Mouse (Mus musculus) cortical plate, adult 2 months (tissue): Measurements from ENCODE around the gene Alpi. TPM values are rescaled to one million over a fixed set of nuclear protein-coding genes. Genes with fewer than 3 reads are reported as not detected.

Experiments
- H3K27ac ChIP-seq: fragments of 200-500 bp; 2 replicates; pipeline ENCODE4 v1.5.1; 2012; ENCODE audit warnings: low read length, control low read depth, inconsistent platforms; ENCODE audit not compliant: insufficient read depth
- H3K4me1 ChIP-seq: fragments of 200-500 bp; 2 replicates; pipeline ENCODE4 v1.6.1; 2011; ENCODE audit warnings: low read length; ENCODE audit not compliant: control insufficient read depth, insufficient read depth
- H3K4me3 ChIP-seq: fragments of 200-500 bp; 2 replicates; pipeline ENCODE4 v1.5.1; 2011; ENCODE audit warnings: mild to moderate bottlenecking, low read length, control low read depth; ENCODE audit not compliant: insufficient read depth
- CTCF ChIP-seq: fragments of 200-500 bp; IDR thresholded peaks from 2 replicates; pipeline ENCODE4 v1.5.1; 2011; ENCODE audit warnings: mild to moderate bottlenecking, control low read depth, low read length; ENCODE audit not compliant: insufficient read depth; ENCODE audit errors: extremely low read depth
- POLR2A ChIP-seq: fragments of 200-500 bp; IDR thresholded peaks from 2 replicates; pipeline ENCODE4 v1.6.1; 2011; ENCODE audit warnings: mild to moderate bottlenecking, low read length, control low read depth; ENCODE audit not compliant: insufficient read depth; ENCODE audit errors: extremely low read depth
- polyA plus RNA-seq: library from polyadenylated mRNA; depleted of rRNA; stranded (reverse); fragments of >200 nt; gene quantifications from 2 replicates; pipeline ENCODE4 v1.2.3, GENCODE M21; 2012

Gene Alpi
- polyA plus RNA-seq, 1 experiment, result not detected

- Histone ChIP-seq H3K4me3 (no peak overlapping the region), H3K27ac (no peak overlapping the region), H3K4me1 (no peaks in the 10 kb centered on the region)
- no peak for TF ChIP-seq CTCF
- no peak for TF ChIP-seq POLR2A
Observed at GRCm38 (mm10) chr1:87111719-87112354, 10.4 kb upstream of the Alpi start.

GRCm38 (mm10) chr1:87108564-87108963 is 7.2 kb upstream of the Alpi start:
- Histone ChIP-seq H3K27ac (no peak overlapping the region), H3K4me3 (no peak overlapping the region), H3K4me1 (no peaks in the 10 kb centered on the region)
- TF ChIP-seq POLR2A (no peak), CTCF (no peak)

- no peaks in the 10 kb centered on the region for H3K4me1 ChIP-seq
- TF ChIP-seq POLR2A, result no peak
- TF ChIP-seq CTCF, result no peak
- H3K4me3 ChIP-seq, result no peak overlapping the region
Observed at GRCm38 (mm10) chr1:87106536-87106935, 5.1 kb upstream of the Alpi start.

GRCm38 (mm10) chr1:87103936-87104335 is 2.5 kb upstream of the Alpi start:
- TF ChIP-seq POLR2A (no peak), CTCF (no peak)
- no peaks in the 10 kb centered on the region for H3K4me1 ChIP-seq
- H3K4me3 ChIP-seq, result no peak overlapping the region
- H3K27ac ChIP-seq, result no peak overlapping the region

More at GRCm38 (mm10) chr1:87106536-87106935, 5.1 kb upstream of the Alpi start:
- no peak overlapping the region for H3K27ac ChIP-seq

GRCm38 (mm10) chr1:87102114-87102513 is 708 bp upstream of the Alpi start:
- TF ChIP-seq CTCF, result no peak
- TF ChIP-seq POLR2A, result no peak
- H3K27ac ChIP-seq, result no peak overlapping the region
- H3K4me1 ChIP-seq, result no peaks in the 10 kb centered on the region
- no peak overlapping the region for H3K4me3 ChIP-seq

- no peak for TF ChIP-seq POLR2A
- TF ChIP-seq CTCF, result 0 out of 2 replicates have a peak, but pooled peaks have one; percentile 16
Observed at GRCm38 (mm10) chr1:87098358-87098975, 2.9 kb downstream of the Alpi start.

GRCm38 (mm10) chr1:87095642-87096041 is 5.8 kb downstream of the Alpi start:
- TF ChIP-seq POLR2A (no peak), CTCF (no peak)

More at GRCm38 (mm10) chr1:87098358-87098975, 2.9 kb downstream of the Alpi start:
- Histone ChIP-seq H3K27ac (no peak overlapping the region), H3K4me3 (no peak overlapping the region), H3K4me1 (no peaks in the 10 kb centered on the region)

GRCm38 (mm10) chr1:87089828-87090227 is 11.6 kb downstream of the Alpi start, which contains the start of gene Alppl2:
Gene Alppl2, minus strand, starts transcription at chr1:87089928.
- TF ChIP-seq POLR2A, result no peak
- no peak for TF ChIP-seq CTCF
- Histone ChIP-seq H3K4me3 (no peak within 1 kb of the TSS), H3K27ac (no peak within 1 kb of the TSS), H3K4me1 (no peaks in the 10 kb centered on the region)

More at GRCm38 (mm10) chr1:87095642-87096041, 5.8 kb downstream of the Alpi start:
- no peaks in the 10 kb centered on the region for H3K4me1 ChIP-seq
- H3K27ac ChIP-seq, result no peak overlapping the region
- no peak overlapping the region for H3K4me3 ChIP-seq

GRCm38 (mm10) chr1:87089251-87089650 is 12.2 kb downstream of the Alpi start:
- Histone ChIP-seq H3K27ac (no peak overlapping the region), H3K4me3 (no peak overlapping the region), H3K4me1 (no peaks in the 10 kb centered on the region)
- TF ChIP-seq CTCF (no peak), POLR2A (no peak)

GRCm38 (mm10) chr1:87086964-87087363 is 14.4 kb downstream of the Alpi start:
- no peak overlapping the region for H3K4me3 ChIP-seq
- no peak for TF ChIP-seq POLR2A
- no peak for TF ChIP-seq CTCF

More at GRCm38 (mm10) chr1:87086964-87087363, 14.4 kb downstream of the Alpi start:
- no peak overlapping the region for H3K27ac ChIP-seq
- no peaks in the 10 kb centered on the region for H3K4me1 ChIP-seq
